Mouse (Mus musculus) heart, embryonic 10.5 days (tissue): ENCODE measurements at regions not wholly inside any gene's neighbourhood (a gene's known extent, or its start where the extent isn't known, plus 50 kb on each side); places are given as distances from the start of the nearest gene placed in this dataset.

Experiments
- DNase-seq: peaks from one replicate; pipeline ENCODE4 v3.0.0-alpha.2; 2017; ENCODE audit warnings: low spot score
- H3K27ac ChIP-seq: fragments of 300-500 bp; sonication (generic); 2 replicates; pipeline ENCODE4 v1.5.1; 2016; ENCODE audit warnings: mild to moderate bottlenecking
- H3K27me3 ChIP-seq: fragments of 300-500 bp; sonication (generic); 2 replicates; pipeline ENCODE4 v1.6.1; 2016; ENCODE audit warnings: mild to moderate bottlenecking; ENCODE audit not compliant: poor library complexity, insufficient read depth, severe bottlenecking
- H3K36me3 ChIP-seq: fragments of 300-500 bp; sonication (generic); 2 replicates; pipeline ENCODE4 v1.6.1; 2016; ENCODE audit warnings: mild to moderate bottlenecking, moderate library complexity
- H3K4me1 ChIP-seq: fragments of 300-500 bp; sonication (generic); 2 replicates; pipeline ENCODE4 v1.6.1; 2016; ENCODE audit warnings: mild to moderate bottlenecking
- H3K4me3 ChIP-seq: fragments of 300-500 bp; sonication (generic); 2 replicates; pipeline ENCODE4 v1.5.1; 2016; ENCODE audit warnings: mild to moderate bottlenecking, moderate library complexity
- H3K9me3 ChIP-seq: fragments of 300-500 bp; sonication (generic); 2 replicates; pipeline ENCODE4 v1.6.1; 2016; ENCODE audit warnings: mild to moderate bottlenecking, moderate library complexity
- WGBS: fragments of 180-500 bp; shearing (Covaris S2); methylation state at CpG from one replicate; pipeline ENCODE4 v1.1.7; 2016; 5-methylcytosine and 5-hydroxymethylcytosine counted together

- no peaks in the 10 kb centered on the region for H3K9me3 ChIP-seq
Observed at GRCm38 (mm10) chr2:161470844-161471243, 362.0 kb upstream of the Chd6 start.

GRCm38 (mm10) chr2:161470025-161470424, 361.1 kb upstream of the Chd6 start:
- no peak overlapping the region for H3K27ac ChIP-seq
- no peak for DNase-seq
- no peaks in the 10 kb centered on the region for H3K27me3 ChIP-seq
- no peaks in the 10 kb centered on the region for H3K9me3 ChIP-seq
- H3K4me3 ChIP-seq = no peak overlapping the region
- no peaks in the 10 kb centered on the region for H3K36me3 ChIP-seq
- 34% methylated on average over 2 of the region's 2 CpGs for WGBS
- H3K4me1 ChIP-seq = no peaks in the 10 kb centered on the region

More at GRCm38 (mm10) chr2:161470844-161471243, 362.0 kb upstream of the Chd6 start:
- Histone ChIP-seq H3K36me3 (no peaks in the 10 kb centered on the region), H3K4me1 (no peaks in the 10 kb centered on the region), H3K4me3 (no peak overlapping the region), H3K27me3 (no peaks in the 10 kb centered on the region), H3K27ac (no peak overlapping the region)
- DNase-seq = no peak
- WGBS = 76% methylated on average over 5 of the region's 5 CpGs

- WGBS = 56% methylated on average over 1 of the region's 1 CpGs
- DNase-seq = no peak
- Histone ChIP-seq H3K27me3 (no peaks in the 10 kb centered on the region), H3K4me1 (no peaks in the 10 kb centered on the region), H3K27ac (no peak overlapping the region), H3K36me3 (no peaks in the 10 kb centered on the region), H3K9me3 (no peaks in the 10 kb centered on the region), H3K4me3 (no peak overlapping the region)
Observed at GRCm38 (mm10) chr2:161467035-161467434, 358.2 kb upstream of the Chd6 start.

DNA sequence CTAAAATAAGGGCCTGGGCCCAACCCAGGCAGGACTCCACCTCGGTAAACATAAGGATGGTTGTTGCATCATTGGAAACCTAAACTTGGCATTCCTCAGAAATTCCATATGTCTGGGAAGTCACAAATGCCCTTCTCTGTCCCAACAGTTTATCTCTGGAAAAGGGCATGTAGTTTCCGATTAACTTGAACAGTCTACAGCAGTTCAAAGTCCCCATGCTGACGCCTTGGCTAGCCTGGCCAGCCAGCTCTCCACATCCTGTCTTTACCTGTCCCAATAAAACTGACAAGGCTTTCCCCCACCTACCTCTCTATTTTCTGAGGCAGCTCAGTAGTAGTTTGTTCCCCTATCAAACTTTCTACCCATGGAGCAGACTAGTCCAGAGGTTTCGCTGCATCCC, 351.7 kb upstream of the Chd6 start:
- Histone ChIP-seq H3K36me3 (no peaks in the 10 kb centered on the region), H3K27ac (no peak overlapping the region), H3K27me3 (no peaks in the 10 kb centered on the region), H3K9me3 (no peaks in the 10 kb centered on the region), H3K4me3 (no peak overlapping the region), H3K4me1 (no peaks in the 10 kb centered on the region)
- 84% methylated on average over 4 of the region's 4 CpGs for WGBS
- no peak for DNase-seq

DNA sequence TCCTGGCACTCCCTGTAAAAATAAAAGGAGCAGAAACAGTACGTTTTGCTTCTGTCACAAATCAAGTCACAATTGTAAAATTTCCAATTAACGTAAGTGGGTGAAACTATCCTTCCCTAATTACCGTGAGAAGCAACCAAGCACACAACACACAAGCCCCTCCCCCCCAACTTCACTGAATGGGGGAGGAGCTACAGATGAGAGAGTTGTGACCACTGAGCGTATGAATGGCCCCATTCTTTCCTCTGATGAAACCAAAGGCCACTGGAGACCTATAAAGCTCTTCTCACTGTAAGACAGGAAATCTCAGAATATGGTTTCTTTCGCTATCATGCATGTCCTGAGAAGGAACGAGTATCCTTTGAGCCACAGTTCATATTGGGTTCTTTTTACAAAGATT, 345.6 kb upstream of the Chd6 start:
- Histone ChIP-seq H3K36me3 (no peaks in the 10 kb centered on the region), H3K4me1 (no peaks in the 10 kb centered on the region), H3K27ac (no peak overlapping the region), H3K9me3 (no peaks in the 10 kb centered on the region), H3K4me3 (no peak overlapping the region), H3K27me3 (no peaks in the 10 kb centered on the region)
- no peak for DNase-seq
- 75% methylated on average over 6 of the region's 6 CpGs for WGBS

- Histone ChIP-seq H3K27me3 (no peaks in the 10 kb centered on the region), H3K36me3 (no peaks in the 10 kb centered on the region), H3K27ac (no peak overlapping the region), H3K4me1 (no peaks in the 10 kb centered on the region), H3K4me3 (no peak overlapping the region), H3K9me3 (no peaks in the 10 kb centered on the region)
- WGBS = 61% methylated on average over 9 of the region's 9 CpGs
- no peak for DNase-seq
Observed at GRCm38 (mm10) chr2:161433816-161434215, 324.9 kb upstream of the Chd6 start.

DNA sequence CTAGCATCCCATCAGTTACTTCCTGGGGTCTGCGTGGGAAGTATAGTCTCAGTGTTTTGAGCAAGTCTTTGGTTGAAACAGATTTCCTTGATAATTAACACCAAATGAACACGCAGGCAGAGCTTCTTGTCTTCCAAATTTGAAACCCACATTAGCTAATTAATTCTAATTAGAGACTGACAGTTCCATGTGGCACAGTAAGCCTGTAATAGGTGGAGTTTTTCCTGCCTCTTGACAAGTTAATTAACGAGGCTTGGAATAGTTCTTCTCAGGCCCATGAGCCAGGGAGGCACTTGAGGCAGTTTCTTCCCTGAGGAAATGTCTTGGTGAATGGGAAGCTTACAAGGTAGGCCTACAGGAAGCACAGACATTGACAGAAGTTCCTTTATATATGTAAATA, 320.4 kb upstream of the Chd6 start:
- H3K4me1 ChIP-seq = no peaks in the 10 kb centered on the region
- H3K4me3 ChIP-seq = no peak overlapping the region

DNA sequence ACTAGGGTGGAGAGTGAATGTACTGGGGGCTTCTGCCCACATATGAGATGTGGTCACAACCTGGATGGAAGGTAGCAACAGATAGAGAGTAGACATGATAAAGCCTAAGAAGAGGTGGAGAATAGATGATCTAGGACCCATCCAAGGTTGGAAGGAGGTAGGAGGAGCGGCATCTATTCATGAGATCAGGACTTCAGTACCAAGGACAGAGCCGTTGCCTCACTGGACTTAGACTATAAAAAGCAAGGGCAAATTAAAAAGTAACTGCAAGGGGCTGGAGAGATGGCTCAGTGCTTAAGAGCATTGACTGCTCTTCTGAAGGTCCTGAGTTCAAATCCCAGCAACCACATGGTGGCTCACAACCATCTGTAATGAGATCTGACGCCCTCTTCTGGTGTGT, 316.7 kb upstream of the Chd6 start:
- Histone ChIP-seq H3K9me3 (no peaks in the 10 kb centered on the region), H3K36me3 (no peaks in the 10 kb centered on the region), H3K27me3 (no peaks in the 10 kb centered on the region), H3K4me1 (no peaks in the 10 kb centered on the region), H3K4me3 (no peak overlapping the region), H3K27ac (no peak overlapping the region)
- 39% methylated on average over 3 of the region's 3 CpGs for WGBS
- no peak for DNase-seq

More for the DNA sequence above, 320.4 kb upstream of the Chd6 start:
- no peak for DNase-seq
- H3K27me3 ChIP-seq = no peaks in the 10 kb centered on the region
- no peak overlapping the region for H3K27ac ChIP-seq
- H3K36me3 ChIP-seq = no peaks in the 10 kb centered on the region
- no peaks in the 10 kb centered on the region for H3K9me3 ChIP-seq
- WGBS = 38% methylated on average over 3 of the region's 3 CpGs

GRCm38 (mm10) chr2:161418062-161418461, 309.2 kb upstream of the Chd6 start:
- Histone ChIP-seq H3K4me1 (no peaks in the 10 kb centered on the region), H3K9me3 (no peaks in the 10 kb centered on the region), H3K4me3 (no peak overlapping the region), H3K27me3 (no peaks in the 10 kb centered on the region), H3K36me3 (no peaks in the 10 kb centered on the region), H3K27ac (no peak overlapping the region)
- DNase-seq = peak; percentile 36
- WGBS = 77% methylated on average over 7 of the region's 7 CpGs

DNA sequence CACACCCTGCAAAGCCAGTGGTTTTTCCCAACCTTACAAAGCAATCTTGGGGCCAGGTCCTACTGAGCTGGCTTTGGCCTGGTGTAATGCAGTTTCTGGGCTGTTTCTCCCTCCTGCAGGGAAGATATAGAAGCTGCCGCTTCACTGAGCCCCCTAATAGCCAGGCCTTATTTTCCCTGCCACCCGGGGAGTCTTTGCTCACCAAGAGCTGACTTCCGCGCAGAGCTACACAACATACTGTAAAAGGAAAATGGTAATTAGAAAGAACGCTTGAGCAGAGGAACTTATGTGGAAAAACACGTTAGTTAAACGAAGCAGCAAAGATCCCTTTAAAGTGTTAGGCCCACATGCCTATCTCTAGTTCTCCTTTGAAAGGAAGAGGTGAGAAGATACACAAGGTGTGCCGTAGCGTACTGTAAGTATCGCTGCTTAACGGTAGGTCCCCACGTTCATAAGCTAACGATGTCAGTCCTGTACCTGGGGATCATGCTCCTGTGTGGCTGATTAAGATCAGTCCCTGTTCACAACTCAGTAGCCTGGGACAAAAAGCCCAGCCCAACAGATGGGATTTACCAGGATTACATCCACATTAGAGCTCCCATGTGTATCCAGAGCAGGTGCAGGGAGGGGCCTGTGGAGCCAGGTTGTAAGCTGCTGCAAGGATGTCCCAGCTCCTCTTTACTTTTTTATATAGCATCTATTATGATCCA, 307.5 kb upstream of the Chd6 start:
- Histone ChIP-seq H3K36me3 (no peaks in the 10 kb centered on the region), H3K27me3 (no peaks in the 10 kb centered on the region), H3K4me3 (no peak overlapping the region), H3K4me1 (no peaks in the 10 kb centered on the region), H3K27ac (no peak overlapping the region), H3K9me3 (no peaks in the 10 kb centered on the region)
- 71% methylated on average over 13 of the region's 13 CpGs for WGBS
- DNase-seq = peak; percentile 46

GRCm38 (mm10) chr2:161408306-161408705, 299.4 kb upstream of the Chd6 start:
- Histone ChIP-seq H3K4me3 (no peak overlapping the region), H3K36me3 (no peaks in the 10 kb centered on the region), H3K27me3 (no peaks in the 10 kb centered on the region), H3K9me3 (no peaks in the 10 kb centered on the region), H3K27ac (no peak overlapping the region), H3K4me1 (no peaks in the 10 kb centered on the region)
- WGBS = 96% methylated on average over 1 of the region's 1 CpGs
- no peak for DNase-seq

DNA sequence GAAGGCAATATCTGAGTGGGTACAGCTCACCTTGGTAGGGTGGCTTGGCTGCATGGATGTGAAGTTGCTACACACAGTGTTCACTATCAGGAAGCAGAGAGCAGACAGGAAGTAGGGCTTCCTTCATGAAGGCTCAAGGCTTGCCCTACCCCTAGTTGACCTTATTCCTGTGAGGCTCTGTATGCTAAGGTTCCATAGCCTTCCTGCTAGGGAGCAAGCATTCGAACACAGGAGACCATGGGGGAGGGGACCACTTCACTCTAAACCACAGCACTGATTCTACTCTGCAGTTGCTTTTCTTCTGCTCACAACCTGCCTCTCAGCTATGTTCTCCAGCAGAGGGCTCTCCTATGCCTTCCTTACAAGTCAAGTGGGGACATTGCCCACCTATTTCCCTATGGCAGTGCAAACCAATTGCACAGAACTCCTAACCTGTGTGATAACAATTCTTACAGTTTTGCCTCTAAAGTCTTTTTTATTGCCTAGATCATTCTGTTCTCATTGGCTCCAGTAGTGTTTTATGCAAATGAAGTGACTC, 297.0 kb upstream of the Chd6 start:
- H3K9me3 ChIP-seq = no peaks in the 10 kb centered on the region
- no peaks in the 10 kb centered on the region for H3K4me1 ChIP-seq
- no peaks in the 10 kb centered on the region for H3K36me3 ChIP-seq
- no peak overlapping the region for H3K27ac ChIP-seq
- H3K27me3 ChIP-seq = no peaks in the 10 kb centered on the region
- DNase-seq = no peak
- no peak overlapping the region for H3K4me3 ChIP-seq
- 47% methylated on average over 1 of the region's 1 CpGs for WGBS

DNA sequence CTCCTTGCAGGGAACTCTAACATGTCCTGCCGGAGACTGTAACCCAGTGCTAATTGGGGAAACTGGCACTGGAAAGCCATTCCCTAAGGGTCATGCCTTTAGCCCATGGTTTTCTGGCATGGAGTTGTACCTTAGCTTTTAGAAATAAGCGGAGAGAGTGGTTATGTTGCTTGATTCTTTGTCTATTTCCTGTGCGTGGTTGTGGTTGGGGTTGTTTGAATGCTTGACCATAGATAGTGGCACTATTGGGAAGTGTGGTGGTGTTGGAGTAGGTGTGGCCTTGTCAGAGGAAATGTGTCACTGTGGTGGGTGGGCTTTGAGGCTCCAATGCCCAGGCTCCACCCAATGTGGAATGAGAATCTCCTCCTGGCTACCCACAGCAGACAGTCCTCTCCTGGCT, 289.2 kb upstream of the Chd6 start:
- DNase-seq = no peak
- no peak overlapping the region for H3K4me3 ChIP-seq
- no peaks in the 10 kb centered on the region for H3K27me3 ChIP-seq
- H3K27ac ChIP-seq = no peak overlapping the region
- 84% methylated on average over 3 of the region's 3 CpGs for WGBS
- no peaks in the 10 kb centered on the region for H3K4me1 ChIP-seq
- H3K36me3 ChIP-seq = no peaks in the 10 kb centered on the region
- H3K9me3 ChIP-seq = no peaks in the 10 kb centered on the region
